Mouse (Mus musculus): ENCODE data around the gene Mllt3.
"Not testable (repeated sequence)": the region's sequence is repeated elsewhere in the genome, so short reads cannot be mapped to it uniquely, and the experiment has no call there.

Gene Mllt3

GRCm38 (mm10) chr4:88012774-88013173 lies 20.4 kb downstream of the Mllt3 start:
- DNase-seq (ENCODE audit: low spot score in 2 of 2) = no peak

GRCm38 (mm10) chr4:88011870-88012572 lies 21.1 kb downstream of the Mllt3 start:
- DNase-seq (ENCODE audit: low spot score in 2 of 2) = no peak

GRCm38 (mm10) chr4:88010441-88010840 lies 22.7 kb downstream of the Mllt3 start:
- peak; percentile 54 to 69 for DNase-seq (ENCODE audit: low spot score in 2 of 2)

- peak in 1 of 2 experiments; percentile 16 for DNase-seq (ENCODE audit: low spot score in 2 of 2)
Observed at GRCm38 (mm10) chr4:88005801-88006200, 27.4 kb downstream of the Mllt3 start.

- DNase-seq (ENCODE audit: low spot score in 2 of 2) = peak; percentile 13 to 49
Observed at GRCm38 (mm10) chr4:88003159-88003948, 29.8 kb downstream of the Mllt3 start.

GRCm38 (mm10) chr4:87991710-87992109 lies 41.5 kb downstream of the Mllt3 start:
- no peak for DNase-seq (ENCODE audit: low spot score in 2 of 2)

GRCm38 (mm10) chr4:87990940-87991339 lies 42.2 kb downstream of the Mllt3 start:
- no peak for DNase-seq (ENCODE audit: low spot score in 2 of 2)

GRCm38 (mm10) chr4:87985281-87985680 lies 47.9 kb downstream of the Mllt3 start:
- DNase-seq (ENCODE audit: low spot score in 2 of 2) = no peak

GRCm38 (mm10) chr4:87984589-87984988 lies 48.6 kb downstream of the Mllt3 start:
- DNase-seq (ENCODE audit: low spot score in 2 of 2) = peak; percentile 40 to 50

- DNase-seq (ENCODE audit: low spot score in 2 of 2) = no peak
Observed at GRCm38 (mm10) chr4:87984091-87984490, 49.1 kb downstream of the Mllt3 start.

GRCm38 (mm10) chr4:87982578-87982977 lies 50.6 kb downstream of the Mllt3 start:
- no peak for DNase-seq (ENCODE audit: low spot score in 2 of 2)

GRCm38 (mm10) chr4:87977820-87978448 lies 55.2 kb downstream of the Mllt3 start:
- DNase-seq (ENCODE audit: low spot score in 2 of 2) = no peak

- no peak for DNase-seq (ENCODE audit: low spot score in 2 of 2)
Observed at GRCm38 (mm10) chr4:87965836-87966235, 67.3 kb downstream of the Mllt3 start.

GRCm38 (mm10) chr4:87964890-87965289 lies 68.3 kb downstream of the Mllt3 start:
- not testable (repeated sequence) for DNase-seq (ENCODE audit: low spot score in 2 of 2)

- DNase-seq (ENCODE audit: low spot score in 2 of 2) = no peak
Observed at GRCm38 (mm10) chr4:87963773-87964076, 69.4 kb downstream of the Mllt3 start.

- no peak for DNase-seq (ENCODE audit: low spot score in 2 of 2)
Observed at GRCm38 (mm10) chr4:87963055-87963772, 70.0 kb downstream of the Mllt3 start.

- DNase-seq (ENCODE audit: low spot score in 2 of 2) = no peak
Observed at GRCm38 (mm10) chr4:87961872-87962271, 71.3 kb downstream of the Mllt3 start.

- DNase-seq (ENCODE audit: low spot score in 2 of 2) = no peak
Observed at GRCm38 (mm10) chr4:87957852-87958251, 75.3 kb downstream of the Mllt3 start.

GRCm38 (mm10) chr4:87957198-87957597 lies 76.0 kb downstream of the Mllt3 start:
- no peak for DNase-seq (ENCODE audit: low spot score in 2 of 2)

GRCm38 (mm10) chr4:87955132-87955531 lies 78.0 kb downstream of the Mllt3 start:
- DNase-seq (ENCODE audit: low spot score in 2 of 2) = no peak

GRCm38 (mm10) chr4:87954421-87955083 lies 78.6 kb downstream of the Mllt3 start:
- DNase-seq (ENCODE audit: low spot score in 2 of 2) = no peak

GRCm38 (mm10) chr4:87953736-87954135 lies 79.4 kb downstream of the Mllt3 start:
- no peak for DNase-seq (ENCODE audit: low spot score in 2 of 2)
